Mouse (Mus musculus) MEL (cell line): ENCODE results near the gene Poll.

Experiments
- CTCF ChIP-seq, 3 experiments: IDR thresholded peaks in 2 of 3; conservative IDR thresholded peaks in 1 of 3; 2 replicates each; pipeline ENCODE4 v1.5.1; 2011 to 2012; ENCODE audit warnings: low read length in 3 of 3, low read depth in 2 of 3, mild to moderate bottlenecking in 2 of 3, improper control_type of control experiment in 1 of 3, inconsistent platforms in 1 of 3, mixed read lengths in 1 of 3, moderate library complexity in 1 of 3; ENCODE audit not compliant: control insufficient read depth in 1 of 3, insufficient read depth in 1 of 3, poor library complexity in 1 of 3, severe bottlenecking in 1 of 3
- E2F4 ChIP-seq: IDR thresholded peaks from 2 replicates; pipeline ENCODE4 v1.6.1; 2011; ENCODE audit warnings: low read depth, low read length, improper control_type of control experiment, borderline replicate concordance
- EP300 ChIP-seq, 2 experiments: IDR thresholded peaks; 2 replicates each; pipeline ENCODE4 v1.6.1; 2011; ENCODE audit warnings: improper control_type of control experiment in 2 of 2, low read length in 2 of 2, low read depth in 1 of 2, mild to moderate bottlenecking in 1 of 2
- GATA1 ChIP-seq: IDR thresholded peaks from 2 replicates; pipeline ENCODE4 v1.6.1; 2011; ENCODE audit warnings: low read depth, low read length, improper control_type of control experiment
- HCFC1 ChIP-seq: IDR thresholded peaks from 2 replicates; pipeline ENCODE4 v1.6.1; 2012; ENCODE audit warnings: low read depth, mild to moderate bottlenecking, inconsistent platforms, low read length, improper control_type of control experiment, moderate library complexity
- JUND ChIP-seq: IDR thresholded peaks from 2 replicates; pipeline ENCODE4 v1.6.1; 2011; ENCODE audit warnings: low read depth, mild to moderate bottlenecking, improper control_type of control experiment, low read length
- MAFK ChIP-seq: IDR thresholded peaks from 2 replicates; pipeline ENCODE4 v1.6.1; 2011; ENCODE audit warnings: low read depth, mild to moderate bottlenecking, low read length, improper control_type of control experiment, borderline replicate concordance
- MAX ChIP-seq: IDR thresholded peaks from 2 replicates; pipeline ENCODE4 v1.6.1; 2011; ENCODE audit warnings: low read length, improper control_type of control experiment
- MXI1 ChIP-seq: IDR thresholded peaks from 2 replicates; pipeline ENCODE4 v1.6.1; 2011; ENCODE audit warnings: mild to moderate bottlenecking, low read depth, low read length, improper control_type of control experiment
- MYC ChIP-seq: IDR thresholded peaks from 2 replicates; pipeline ENCODE4 v1.6.1; 2011; ENCODE audit warnings: low read depth, mild to moderate bottlenecking, low read length, improper control_type of control experiment, moderate library complexity
- POLR2A ChIP-seq, 2 experiments: IDR thresholded peaks; 2 replicates each; pipeline ENCODE4 v1.6.1; 2011 to 2012; ENCODE audit warnings: low read length in 2 of 2, mild to moderate bottlenecking in 2 of 2, control low read depth in 1 of 2, improper control_type of control experiment in 1 of 2, low read depth in 1 of 2, moderate library complexity in 1 of 2; ENCODE audit not compliant: control insufficient read depth in 1 of 2, insufficient read depth in 1 of 2, poor library complexity in 1 of 2
- USF1 ChIP-seq: IDR thresholded peaks from 2 replicates; pipeline ENCODE4 v1.6.1; 2014; ENCODE audit warnings: low read depth, mild to moderate bottlenecking, inconsistent platforms, low read length, improper control_type of control experiment, moderate library complexity
- ZC3H11A ChIP-seq: IDR thresholded peaks from 2 replicates; pipeline ENCODE4 v1.6.1; 2012; ENCODE audit warnings: low read depth, mild to moderate bottlenecking, inconsistent platforms, low read length, improper control_type of control experiment

- no peak for TF ChIP-seq JUND
- no peak for TF ChIP-seq CTCF (IDR thresholded peaks at IDR 0.05 in 2 of 3, conservative IDR thresholded peaks at IDR 0.05 in 1 of 3; ENCODE audit: control insufficient read depth in 1 of 3, insufficient read depth in 1 of 3, low read depth in 2 of 3, low read length in 3 of 3, poor library complexity in 1 of 3, severe bottlenecking in 1 of 3)
- TF ChIP-seq E2F4, result no peak
- TF ChIP-seq MXI1, result no peak
- no peak for TF ChIP-seq USF1
- TF ChIP-seq EP300 (IDR thresholded peaks at IDR 0.05; ENCODE audit: low read depth in 1 of 2, low read length in 2 of 2), result no peak
- no peak for TF ChIP-seq HCFC1
- TF ChIP-seq POLR2A (IDR thresholded peaks at IDR 0.05; ENCODE audit: control insufficient read depth in 1 of 2, insufficient read depth in 1 of 2, low read depth in 1 of 2, low read length in 2 of 2, poor library complexity in 1 of 2), result no peak
- no peak for TF ChIP-seq ZC3H11A
- TF ChIP-seq MYC, result no peak
- TF ChIP-seq MAFK, result no peak
- TF ChIP-seq MAX, result no peak
- no peak for TF ChIP-seq GATA1
Measured at GRCm38 (mm10) chr19:45516264-45516663, 44.1 kb downstream of the Poll start.
